Mouse (Mus musculus) mouse trophoblast stem cell (cell line): ENCODE results near the gene Rhobtb3.

Experiments
- in situ Hi-C, 2 experiments: fragments of 300-500 bp; cut with MseI, MboI; formaldehyde crosslinking; loops; 2 replicates in 1 of 2; 3 replicates in 1 of 2; pipeline ENCODE4 v1.15.1; 2025

Rhobtb3 gene

GRCm38 (mm10) chr13:75943189-75944043 lies at the start of gene Rhobtb3:
Gene Rhobtb3 (minus strand): TSS chr13:75943925.
- in situ Hi-C loops: no loop called here

DNA sequence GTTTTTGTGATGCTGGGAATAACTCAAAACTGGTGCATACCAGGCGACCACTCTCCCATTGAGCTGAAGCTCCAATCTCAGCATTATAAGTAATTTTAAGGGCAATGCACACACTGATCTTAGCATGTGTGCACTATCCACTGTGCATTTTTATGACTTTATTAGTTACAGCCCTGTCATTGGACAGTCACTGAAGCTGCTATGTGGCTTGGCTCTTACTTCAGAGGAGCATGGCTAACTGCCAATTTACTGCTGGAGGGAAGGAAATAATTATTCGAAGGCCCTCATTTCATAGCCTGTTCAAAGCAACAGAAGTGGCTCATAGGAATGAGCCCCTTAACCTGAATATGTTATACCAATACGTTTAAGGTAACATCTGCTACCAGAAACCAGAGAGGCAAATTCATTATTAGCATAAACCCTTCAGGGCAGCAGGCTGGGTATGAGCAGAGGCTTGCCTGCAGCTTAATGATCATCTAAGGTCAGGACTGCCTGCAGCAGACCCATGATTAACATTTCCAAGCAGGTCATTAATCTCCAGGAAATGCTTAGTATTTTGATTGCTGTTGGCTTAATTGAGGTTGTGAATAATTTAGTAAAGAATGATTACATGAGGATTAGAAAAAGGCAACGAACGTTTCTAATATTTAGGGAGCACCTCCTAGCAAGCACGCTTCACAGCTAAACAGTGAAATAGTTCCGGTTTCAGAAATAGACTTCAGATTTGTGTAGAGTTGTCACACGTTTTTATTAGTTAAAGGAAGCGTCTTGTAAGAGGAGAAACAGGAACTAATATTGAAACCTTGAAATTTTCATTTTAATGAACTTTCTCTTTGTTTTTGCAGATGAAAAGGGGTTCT lies 48.7 kb upstream of the Rhobtb3 start:
- in situ Hi-C loops: no loop called here

- in situ Hi-C loops: no loop called here
Observed at GRCm38 (mm10) chr13:75988096-75988495, 44.4 kb upstream of the Rhobtb3 start.

DNA sequence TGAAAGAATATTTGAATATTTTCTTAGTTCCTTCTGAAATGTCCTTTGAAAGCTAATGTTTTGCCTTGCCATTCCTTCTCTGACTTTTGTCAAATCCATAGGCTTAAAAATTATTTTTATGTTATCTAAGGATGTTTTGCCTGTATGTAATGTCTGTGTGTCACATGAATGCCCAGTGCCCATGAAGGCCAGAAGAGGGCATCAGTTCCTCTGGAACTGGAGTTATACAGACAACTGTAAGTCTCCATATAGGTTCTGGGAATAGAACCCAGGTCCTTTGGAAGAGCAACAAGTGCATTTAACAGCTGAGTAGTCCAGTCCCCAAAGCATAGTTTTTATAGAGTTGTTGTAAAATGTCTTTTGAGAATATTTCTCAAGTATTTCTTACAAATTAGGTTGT lies 38.2 kb upstream of the Rhobtb3 start:
- in situ Hi-C loops: no loop called here

GRCm38 (mm10) chr13:75976649-75977048 lies 32.9 kb upstream of the Rhobtb3 start:
- in situ Hi-C loops: no loop called here

DNA sequence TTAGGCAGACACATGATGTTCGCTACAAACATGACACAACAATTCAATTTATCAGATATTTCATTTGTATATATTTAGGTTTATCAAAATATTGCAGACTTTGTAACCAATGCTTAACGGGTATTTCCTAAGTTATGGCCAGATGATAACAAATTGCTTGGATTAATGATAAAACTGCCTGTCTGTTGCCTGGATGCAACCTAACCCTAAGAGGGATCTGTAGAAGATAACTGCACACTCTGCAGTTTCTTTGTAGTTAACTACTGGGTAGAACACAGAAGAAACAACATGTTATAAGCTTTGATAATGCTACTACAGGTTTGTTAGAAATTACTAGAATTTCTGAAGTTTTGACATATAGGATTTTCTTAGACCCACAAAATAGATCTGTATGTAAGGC lies 32.5 kb upstream of the Rhobtb3 start:
- in situ Hi-C loops: no loop called here

DNA sequence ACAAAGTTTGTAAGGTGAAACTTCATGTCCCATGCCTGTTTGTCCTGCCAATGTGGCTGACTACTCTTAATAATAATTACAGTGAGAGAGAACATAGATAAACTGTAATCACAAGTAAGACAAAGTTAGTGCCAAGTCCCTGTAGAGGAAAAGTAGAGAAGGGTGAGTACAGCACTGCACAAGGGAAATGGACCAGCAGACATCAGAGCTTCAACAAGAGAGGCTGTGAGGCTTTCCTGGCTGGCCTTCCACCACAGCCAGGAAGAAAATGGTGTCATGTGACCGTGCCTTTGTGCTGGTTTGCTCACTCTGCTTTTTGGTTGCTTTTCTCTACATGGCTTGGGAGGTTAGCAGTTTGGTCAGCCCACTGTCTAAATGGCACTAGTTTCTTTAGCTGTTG lies 31.9 kb upstream of the Rhobtb3 start:
- in situ Hi-C loops: no loop called here

DNA sequence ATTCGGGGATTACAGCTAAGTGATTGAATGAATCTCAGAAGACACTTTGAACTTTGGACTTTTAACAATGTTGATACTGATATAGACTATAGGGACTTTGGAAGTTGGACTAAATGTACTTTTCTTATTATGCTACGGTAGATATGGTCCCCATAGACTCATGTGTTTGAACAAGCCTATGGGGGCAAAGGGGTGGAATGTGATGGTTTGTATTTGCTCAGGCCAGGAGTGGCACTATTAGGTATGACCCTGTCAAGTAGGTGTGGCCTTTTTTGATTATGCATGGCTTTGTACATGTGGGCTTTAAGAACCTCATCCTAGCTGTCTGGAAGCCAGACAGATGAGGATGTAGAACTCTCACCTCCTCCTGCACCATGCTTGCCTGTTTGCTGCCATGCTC lies 30.8 kb upstream of the Rhobtb3 start:
- in situ Hi-C loops: no loop called here

- in situ Hi-C loops: no loop called here
Observed at GRCm38 (mm10) chr13:75966850-75967249, 23.1 kb upstream of the Rhobtb3 start, which contains the start of gene Spata9. Gene Spata9 (plus strand): TSS chr13:75967150.

GRCm38 (mm10) chr13:75955357-75955992 lies 11.8 kb upstream of the Rhobtb3 start:
- in situ Hi-C loops: no loop called here

GRCm38 (mm10) chr13:75950295-75950694 lies 6.6 kb upstream of the Rhobtb3 start:
- in situ Hi-C loops: no loop called here

DNA sequence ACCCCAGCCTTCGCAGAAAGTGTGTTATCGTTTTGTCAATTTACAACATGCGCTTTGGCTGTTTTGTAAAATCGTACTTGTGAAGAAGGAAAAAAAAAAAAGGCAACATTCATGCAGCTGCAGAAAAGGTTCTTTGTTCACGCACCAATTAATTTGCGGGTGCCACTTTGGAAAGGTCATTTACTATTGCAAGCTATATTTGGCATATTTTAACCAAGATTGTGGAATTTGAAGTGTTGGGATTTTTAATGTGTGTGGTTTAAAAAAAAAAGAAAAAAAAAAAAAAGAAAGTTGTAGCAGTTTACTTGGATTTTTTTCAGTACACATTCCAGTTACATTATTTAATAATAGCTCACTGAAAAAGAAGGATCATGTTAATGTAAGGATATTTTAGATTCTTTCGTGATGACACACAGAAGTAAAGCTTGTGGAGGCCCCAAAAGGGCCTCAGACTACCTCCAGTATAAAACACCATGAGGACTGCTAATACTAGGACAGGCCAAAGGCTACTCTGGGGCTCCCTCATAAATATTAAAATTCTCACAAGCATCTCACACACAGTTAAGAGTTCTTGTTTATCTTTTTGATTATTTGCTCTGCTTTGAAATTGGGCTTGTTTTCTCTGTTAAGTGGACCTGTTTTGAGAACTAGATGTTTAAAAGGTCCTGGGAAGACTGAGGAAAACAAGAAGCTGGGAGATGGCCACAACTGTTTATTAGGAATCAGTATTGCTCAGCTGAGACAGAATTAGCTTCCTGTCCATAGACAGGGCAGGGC lies 507 bp upstream of the Rhobtb3 start:
- in situ Hi-C loops: no loop called here

DNA sequence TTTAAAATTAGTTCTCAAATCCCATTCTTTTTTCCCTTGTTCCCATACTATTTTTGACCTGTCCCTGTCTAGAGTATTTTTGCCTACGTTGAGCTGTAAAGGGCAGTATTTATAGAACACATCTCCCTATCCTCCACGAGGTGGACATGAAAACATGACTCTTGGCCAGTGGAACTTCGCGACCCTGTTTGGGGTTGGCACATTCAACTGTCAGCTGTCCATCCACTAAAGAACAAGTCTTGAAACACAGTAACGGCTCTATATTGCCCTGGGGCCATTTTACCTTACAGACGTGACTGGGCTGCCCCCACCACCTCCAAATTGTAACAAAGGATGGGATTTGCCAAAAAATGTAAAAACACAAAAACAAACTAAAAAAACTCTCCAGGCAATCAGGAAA lies 994 bp downstream of the Rhobtb3 start:
- in situ Hi-C loops: no loop called here

GRCm38 (mm10) chr13:75941518-75942295 lies 2.0 kb downstream of the Rhobtb3 start:
- in situ Hi-C loops: no loop called here

DNA sequence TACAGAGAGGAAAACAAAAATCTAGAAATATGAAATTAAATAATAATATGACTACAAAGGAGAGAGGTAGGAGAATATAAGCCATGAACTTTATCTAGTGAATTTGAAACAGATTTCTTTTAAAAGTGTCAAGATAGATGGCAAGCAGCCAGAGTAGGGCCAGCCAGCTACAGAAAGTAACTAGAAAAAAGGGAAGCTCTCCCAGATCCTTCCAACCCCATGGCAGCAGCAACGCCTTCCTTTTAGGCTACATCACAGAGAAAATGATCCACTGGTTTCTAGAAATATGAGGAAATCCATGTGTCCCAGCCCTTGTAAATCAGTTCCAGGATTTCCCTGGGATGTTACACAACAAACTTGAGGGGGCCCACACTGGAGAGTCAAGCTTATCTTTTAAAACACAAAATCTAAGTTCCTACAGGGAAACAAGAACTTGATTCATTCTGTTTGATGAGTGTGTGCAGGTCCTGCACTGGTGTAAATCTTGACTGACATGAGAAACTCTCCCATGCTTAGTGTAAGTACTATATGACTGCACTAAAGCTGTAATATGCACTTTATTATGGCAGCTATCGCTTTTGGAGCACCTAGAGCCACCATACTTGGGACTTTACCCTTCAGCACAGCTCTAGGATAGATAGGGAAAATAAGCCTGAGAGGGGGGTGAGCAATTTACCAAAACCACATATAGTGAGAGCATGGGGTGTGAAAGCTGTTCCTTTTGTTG lies 2.8 kb downstream of the Rhobtb3 start:
- in situ Hi-C loops: no loop called here

DNA sequence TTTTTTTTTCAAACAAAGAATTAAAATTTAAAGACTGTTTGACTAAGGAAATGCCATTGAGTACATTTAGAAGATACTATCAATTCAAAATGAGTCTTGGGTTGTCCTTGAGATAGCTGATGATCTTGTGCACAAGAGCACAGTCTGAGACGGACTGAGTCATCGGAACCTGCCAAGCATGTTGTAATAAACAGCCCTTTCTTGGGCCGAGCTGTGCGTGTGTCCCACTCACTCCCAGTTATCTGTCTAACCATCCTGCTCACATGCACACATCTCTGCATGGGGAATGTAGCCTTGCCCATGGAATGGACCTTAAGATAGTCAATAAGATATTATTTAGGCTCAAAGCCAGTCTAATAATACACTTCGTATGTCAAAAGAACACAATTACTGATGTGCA lies 4.9 kb downstream of the Rhobtb3 start:
- in situ Hi-C loops: no loop called here

GRCm38 (mm10) chr13:75933287-75933686 lies 10.4 kb downstream of the Rhobtb3 start:
- in situ Hi-C loops: no loop called here

DNA sequence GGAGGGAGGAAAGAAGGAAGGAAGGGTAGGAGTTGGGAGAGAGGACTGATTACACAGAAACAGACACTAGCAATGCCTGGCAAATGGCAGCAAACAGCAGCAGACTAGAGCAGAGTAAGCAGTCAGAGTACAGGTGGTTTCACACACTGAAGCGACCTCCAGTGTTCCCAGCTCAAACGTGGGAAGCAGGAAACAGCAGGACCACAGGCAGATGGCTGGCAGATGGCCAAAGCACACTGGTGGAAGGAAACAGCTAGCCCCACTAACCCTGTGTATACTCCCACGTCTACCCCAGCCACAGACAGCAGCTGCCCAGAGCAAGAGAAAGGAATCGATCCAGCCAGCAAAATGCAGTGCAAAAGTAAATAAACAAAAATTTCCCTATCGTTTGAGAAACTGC lies 12.7 kb downstream of the Rhobtb3 start:
- in situ Hi-C loops: no loop called here

- in situ Hi-C loops: no loop called here
Observed at GRCm38 (mm10) chr13:75930660-75931059, 13.1 kb downstream of the Rhobtb3 start.

GRCm38 (mm10) chr13:75930023-75930422 lies 13.7 kb downstream of the Rhobtb3 start:
- in situ Hi-C loops: no loop called here
